Mouse (Mus musculus): ENCODE measurements around the gene Arhgap8.

DNA sequence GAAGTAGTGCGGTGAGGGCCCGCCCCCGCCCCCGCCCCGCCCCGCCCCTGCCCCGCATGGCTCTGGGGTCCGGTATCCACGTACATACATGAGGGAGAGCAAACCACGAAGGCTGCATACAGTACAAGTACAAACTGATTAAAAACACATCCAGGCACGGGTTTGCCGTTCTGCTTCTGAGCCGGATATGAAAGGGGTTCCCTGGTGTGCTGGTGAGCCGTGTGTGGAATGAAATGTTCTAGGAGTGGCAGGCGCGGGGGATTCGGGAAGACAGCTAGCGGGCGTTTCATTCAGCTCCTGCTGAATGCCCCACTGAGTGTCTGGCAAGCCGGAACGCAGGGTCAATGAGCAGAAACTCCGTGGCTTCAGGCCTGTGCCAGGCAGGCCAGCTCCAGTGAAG lies 36.6 kb downstream of the Arhgap8 start:
- TF ChIP-seq POLR2A (IDR thresholded peaks at IDR 0.05; ENCODE audit: control insufficient read depth, extremely low read depth, insufficient read depth, low read length, poor library complexity) (no peak), CTCF (IDR thresholded peaks at IDR 0.05; ENCODE audit: borderline replicate concordance, control insufficient read depth, extremely low read depth, insufficient read depth, low read length, poor library complexity) (no peak)

All from thymus, adult 2 months (tissue).